Mouse (Mus musculus) cortical plate, adult 2 months (tissue): ENCODE results near the gene Tmx1. TPM values are rescaled to one million over a fixed set of nuclear protein-coding genes. Genes with fewer than 3 reads are reported as not detected.

Source experiments
- H3K27ac ChIP-seq: fragments of 200-500 bp; 2 replicates; pipeline ENCODE4 v1.5.1; 2012; ENCODE audit warnings: low read length, control low read depth, inconsistent platforms; ENCODE audit not compliant: insufficient read depth
- H3K4me1 ChIP-seq: fragments of 200-500 bp; 2 replicates; pipeline ENCODE4 v1.6.1; 2011; ENCODE audit warnings: low read length; ENCODE audit not compliant: control insufficient read depth, insufficient read depth
- H3K4me3 ChIP-seq: fragments of 200-500 bp; 2 replicates; pipeline ENCODE4 v1.5.1; 2011; ENCODE audit warnings: mild to moderate bottlenecking, low read length, control low read depth; ENCODE audit not compliant: insufficient read depth
- CTCF ChIP-seq: fragments of 200-500 bp; IDR thresholded peaks from 2 replicates; pipeline ENCODE4 v1.5.1; 2011; ENCODE audit warnings: mild to moderate bottlenecking, control low read depth, low read length; ENCODE audit not compliant: insufficient read depth; ENCODE audit errors: extremely low read depth
- POLR2A ChIP-seq: fragments of 200-500 bp; IDR thresholded peaks from 2 replicates; pipeline ENCODE4 v1.6.1; 2011; ENCODE audit warnings: mild to moderate bottlenecking, low read length, control low read depth; ENCODE audit not compliant: insufficient read depth; ENCODE audit errors: extremely low read depth
- polyA plus RNA-seq: library from polyadenylated mRNA; depleted of rRNA; stranded (reverse); fragments of >200 nt; gene quantifications from 2 replicates; pipeline ENCODE4 v1.2.3, GENCODE M21; 2012; rRNA removed

Tmx1 gene
- polyA plus RNA-seq, 1 experiment = 25.1 TPM

DNA sequence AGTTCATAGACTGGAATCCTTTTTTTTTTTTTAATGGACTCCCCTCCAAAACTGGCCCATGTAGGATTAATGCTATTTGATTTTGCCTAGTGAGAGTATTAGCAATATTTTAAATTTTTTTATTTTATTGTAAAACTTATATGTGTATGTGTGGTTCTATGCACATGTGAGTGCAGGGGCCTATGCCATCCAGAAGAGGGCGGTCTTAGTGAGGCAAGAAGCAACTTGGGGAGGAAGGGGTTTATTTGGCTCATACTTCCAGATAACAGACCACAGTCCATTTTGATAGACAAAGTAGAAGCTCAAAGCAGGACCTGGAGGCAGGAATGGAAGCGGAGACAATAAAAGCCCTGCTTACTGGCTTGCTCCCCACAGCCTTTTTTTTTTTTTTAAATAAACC is 59.5 kb downstream of the Tmx1 start:
- no peaks in the 10 kb centered on the region for H3K4me1 ChIP-seq
- H3K4me3 ChIP-seq = no peak overlapping the region
- H3K27ac ChIP-seq = no peak overlapping the region
- TF ChIP-seq POLR2A (no peak), CTCF (no peak)

Other genes starting within 250 kb of the Tmx1 start
- 2.4 and 2.7 TPM in 2 replicates for gene Pygl, start 221.6 kb upstream of the Tmx1 start, polyA plus RNA-seq
- 202 and 211 TPM in 2 replicates for gene Trim9, start 105.5 kb upstream of the Tmx1 start, polyA plus RNA-seq